In genomic region chr7:95689161-95689833, GRCm38 (mm10) we compare ENCODE assay signal across 8 mouse cellular contexts.
DNase-seq lines count a peak whose midpoint lies in the region; ATAC-seq and TF ChIP-seq lines count a peak whose summit lies in the region.
"Had no signal": no experiment of that assay in that cellular context is flagged by ENCODE, and none has a peak within 500 bp of the region (broad histone marks: within the 10 kb centered on the region; RNA-seq: fewer than 3 reads in every experiment).

No protein-coding gene starts in this region.

- no peak for ATAC-seq in lung, embryonic 15.5 days (ENCODE audit: borderline replicate concordance, extremely low read depth, low FRiP score, low TSS enrichment)
- 0 out of 2 replicates have a peak, but pooled peaks have one; percentile 22 for ATAC-seq in forebrain, embryonic 13.5 days
- no peak for ATAC-seq in limb, embryonic 14.5 days (ENCODE audit: low FRiP score, low read depth)
- no peak for ATAC-seq in stomach, postnatal 0 days (ENCODE audit: low FRiP score, low TSS enrichment)

- TF ChIP-seq POLR2A in limb, embryonic 14.5 days (IDR thresholded peaks at IDR 0.05; ENCODE audit: borderline replicate concordance, extremely low read depth, insufficient read depth, insufficient read length), result no peak

- DNase-seq in lung, postnatal 25 days (ENCODE audit: low spot score), result no peak
- DNase-seq in limb, embryonic 14.5 days (ENCODE audit: low spot score), result no peak
- no peak for DNase-seq in stomach, postnatal 0 days (ENCODE audit: low spot score)
- DNase-seq in adrenal gland, adult (ENCODE audit: inconsistent age in 2 of 2, low spot score in 1 of 2), result no peak
- DNase-seq in cerebellum, adult 8-10 months, result no peak
- DNase-seq: kidney, adult 2 months had no signal

- no peaks in the 10 kb centered on the region for H3K9me3 ChIP-seq in lung, embryonic 15.5 days
- no peaks in the 10 kb centered on the region for H3K9me3 ChIP-seq in forebrain, embryonic 13.5 days (replicated peaks)
- no peaks in the 10 kb centered on the region for H3K9me3 ChIP-seq in limb, embryonic 14.5 days (ENCODE audit: control insufficient read depth, low read length)
- no peaks in the 10 kb centered on the region for H3K9me3 ChIP-seq in stomach, postnatal 0 days (ENCODE audit: control insufficient read depth, low read length)

- peak overlapping the region; percentile 21 for H3K4me3 ChIP-seq in lung, embryonic 15.5 days
- H3K4me3 ChIP-seq in forebrain, embryonic 13.5 days, result peak overlapping the region; percentile 30
- peak overlapping the region; percentile 29 for H3K4me3 ChIP-seq in limb, embryonic 14.5 days (replicated peaks; ENCODE audit: low read length)
- H3K4me3 ChIP-seq in stomach, postnatal 0 days (ENCODE audit: low read depth, low read length), result peak overlapping the region; percentile 31

- H3K27me3 ChIP-seq in lung, embryonic 15.5 days, result no peaks in the 10 kb centered on the region
- H3K27me3 ChIP-seq in forebrain, embryonic 13.5 days, result peaks cover 56% of the 10 kb centered on the region
- no peaks in the 10 kb centered on the region for H3K27me3 ChIP-seq in limb, embryonic 14.5 days (ENCODE audit: control insufficient read depth, insufficient read depth, low read length)
- no peaks in the 10 kb centered on the region for H3K27me3 ChIP-seq in stomach, postnatal 0 days (ENCODE audit: control insufficient read depth, insufficient read depth, low read length)

- no peak for TF ChIP-seq EP300 in stomach, postnatal 0 days (optimal IDR thresholded peaks at IDR 0.05)

- H3K4me2 ChIP-seq in lung, embryonic 15.5 days, result peak overlapping the region; percentile 51
- H3K4me2 ChIP-seq in forebrain, embryonic 13.5 days, result peak overlapping the region; percentile 62
- H3K4me2 ChIP-seq in limb, embryonic 14.5 days (replicated peaks; ENCODE audit: low read depth, low read length, severe bottlenecking), result peak overlapping the region; percentile 48
- H3K4me2 ChIP-seq in stomach, postnatal 0 days (replicated peaks; ENCODE audit: low read depth), result peak overlapping the region; percentile 48

- TF ChIP-seq CTCF in stomach, postnatal 0 days (IDR thresholded peaks at IDR 0.05; ENCODE audit: low read depth), result no peak

- H3K4me1 ChIP-seq in lung, embryonic 15.5 days, result no peaks in the 10 kb centered on the region
- H3K4me1 ChIP-seq in forebrain, embryonic 13.5 days, result peaks cover 23% of the 10 kb centered on the region
- H3K4me1 ChIP-seq in limb, embryonic 14.5 days (ENCODE audit: control insufficient read depth, insufficient read depth, low read length), result peaks cover 3% of the 10 kb centered on the region; the same call in 1 of the 2 replicates
- no peaks in the 10 kb centered on the region for H3K4me1 ChIP-seq in stomach, postnatal 0 days (replicated peaks; ENCODE audit: control insufficient read depth, insufficient read depth)

- H3K9ac ChIP-seq in lung, embryonic 15.5 days, result no peak overlapping the region
- H3K9ac ChIP-seq in forebrain, embryonic 13.5 days, result no peak overlapping the region
- no peak overlapping the region; the same call in 1 of the 2 replicates for H3K9ac ChIP-seq in limb, embryonic 14.5 days (ENCODE audit: low read depth, low read length, severe bottlenecking)
- no peak overlapping the region for H3K9ac ChIP-seq in stomach, postnatal 0 days (ENCODE audit: low read length)

- H3K27ac ChIP-seq in lung, embryonic 15.5 days, result no peak overlapping the region
- H3K27ac ChIP-seq in forebrain, embryonic 13.5 days, result no peak overlapping the region
- H3K27ac ChIP-seq in limb, embryonic 14.5 days (replicated peaks; ENCODE audit: low read depth, low read length), result no peak overlapping the region
- H3K27ac ChIP-seq in stomach, postnatal 0 days (replicated peaks), result no peak overlapping the region

- H3K36me3 ChIP-seq in lung, embryonic 15.5 days, result no peaks in the 10 kb centered on the region
- H3K36me3 ChIP-seq in forebrain, embryonic 13.5 days (ENCODE audit: poor library complexity, severe bottlenecking), result no peaks in the 10 kb centered on the region
- H3K36me3 ChIP-seq in limb, embryonic 14.5 days (ENCODE audit: control insufficient read depth, insufficient read depth, low read length), result no peaks in the 10 kb centered on the region
- no peaks in the 10 kb centered on the region for H3K36me3 ChIP-seq in stomach, postnatal 0 days (ENCODE audit: control insufficient read depth, insufficient read depth, low read length)

- WGBS in lung, embryonic 15.5 days, result 22% methylated on average over 7 of the region's 7 CpGs
- WGBS in forebrain, embryonic 13.5 days, result 7% methylated on average over 7 of the region's 7 CpGs
- 33% methylated on average over 7 of the region's 7 CpGs for WGBS in limb, embryonic 14.5 days
- WGBS in stomach, postnatal 0 days, result 12% methylated on average over 7 of the region's 7 CpGs
